Comparison of ENCODE assay signal across 8 mouse cellular contexts in the genomic region with DNA sequence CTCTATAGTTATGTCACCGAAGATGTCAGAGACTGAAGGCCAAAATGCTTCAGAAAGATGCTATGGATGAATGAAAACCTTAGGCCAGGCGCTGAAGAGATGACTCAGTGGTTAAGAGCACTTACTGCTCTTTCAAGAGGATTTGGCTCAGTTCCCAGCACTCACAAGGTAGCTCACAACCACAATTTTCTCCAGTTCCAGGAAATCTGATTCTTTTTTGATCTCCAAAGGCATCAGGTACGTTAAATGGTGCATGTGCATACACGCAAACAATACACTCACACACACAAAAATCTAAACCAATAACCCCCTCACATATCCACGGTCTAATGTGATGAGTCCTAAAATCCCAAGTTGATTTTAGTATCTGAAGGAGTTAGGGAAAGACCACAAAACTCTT. TPM values are rescaled to one million over a fixed set of nuclear protein-coding genes. Genes with fewer than 3 reads are reported as not detected.
A peak's percentile ranks its signal among the peaks of the same experiment; 100 is the strongest.
DNase-seq lines count a peak whose midpoint lies in the region; ATAC-seq lines count a peak whose summit lies in the region.

No protein-coding gene starts in this region.

- H3K4me3 ChIP-seq in megakaryocyte, embryonic 14.5 days (replicated peaks): peak overlapping the region; percentile 94
- peak overlapping the region; percentile 85 for H3K4me3 ChIP-seq in hindbrain, embryonic 10.5 days
- H3K4me3 ChIP-seq in liver, embryonic 15.5 days (replicated peaks): peak overlapping the region; percentile 85
- peak overlapping the region; percentile 84 for H3K4me3 ChIP-seq in stomach, embryonic 16.5 days (replicated peaks; ENCODE audit: low read length)

- no peak overlapping the region for H3K9ac ChIP-seq in liver, embryonic 15.5 days
- no peak overlapping the region for H3K9ac ChIP-seq in stomach, embryonic 16.5 days (ENCODE audit: low read length)

- peaks cover 12% of the 10 kb centered on the region for H3K4me1 ChIP-seq in megakaryocyte, embryonic 14.5 days
- peaks cover 15% of the 10 kb centered on the region for H3K4me1 ChIP-seq in hindbrain, embryonic 10.5 days (replicated peaks)
- H3K4me1 ChIP-seq in liver, embryonic 15.5 days (replicated peaks): peaks cover 16% of the 10 kb centered on the region
- H3K4me1 ChIP-seq in stomach, embryonic 16.5 days (ENCODE audit: control insufficient read depth, insufficient read depth, low read length): peaks cover 7% of the 10 kb centered on the region

- no peak for ATAC-seq in megakaryocyte, adult 5-6 weeks (ENCODE audit: poor library complexity, severe bottlenecking)
- ATAC-seq in liver, embryonic 15.5 days (ENCODE audit: insufficient read depth): no peak
- no peak for ATAC-seq in stomach, embryonic 16.5 days (ENCODE audit: insufficient read depth, low FRiP score)
- ATAC-seq in erythroid progenitor cell, adult 5-6 weeks (replicated peaks; ENCODE audit: low FRiP score, poor library complexity, severe bottlenecking): no peak

- no peaks in the 10 kb centered on the region for H3K9me3 ChIP-seq in megakaryocyte, embryonic 14.5 days
- H3K9me3 ChIP-seq in hindbrain, embryonic 10.5 days: no peaks in the 10 kb centered on the region
- H3K9me3 ChIP-seq in liver, embryonic 15.5 days (replicated peaks): no peaks in the 10 kb centered on the region
- H3K9me3 ChIP-seq in stomach, embryonic 16.5 days (replicated peaks; ENCODE audit: control insufficient read depth, low read length): no peaks in the 10 kb centered on the region

- no peaks in the 10 kb centered on the region for H3K27me3 ChIP-seq in megakaryocyte, embryonic 14.5 days (replicated peaks)
- no peaks in the 10 kb centered on the region for H3K27me3 ChIP-seq in hindbrain, embryonic 10.5 days (ENCODE audit: insufficient read depth, poor library complexity, severe bottlenecking)
- H3K27me3 ChIP-seq in liver, embryonic 15.5 days: no peaks in the 10 kb centered on the region
- H3K27me3 ChIP-seq in stomach, embryonic 16.5 days (ENCODE audit: control insufficient read depth, insufficient read depth, low read length): no peaks in the 10 kb centered on the region

- DNase-seq in brain, adult 2 months (ENCODE audit: low read depth, low spot score): peak; percentile 67
- DNase-seq in hindbrain, embryonic 10.5 days (ENCODE audit: low spot score): no peak
- no peak for DNase-seq in right cerebral cortex, adult 18-20 months

- H3K36me3 ChIP-seq in megakaryocyte, embryonic 14.5 days (replicated peaks; ENCODE audit: low read length): peaks cover 8% of the 10 kb centered on the region
- H3K36me3 ChIP-seq in hindbrain, embryonic 10.5 days: peaks cover 4% of the 10 kb centered on the region; the same call in 1 of the 2 replicates
- H3K36me3 ChIP-seq in liver, embryonic 15.5 days (replicated peaks): peaks cover 4% of the 10 kb centered on the region; the same call in 1 of the 2 replicates
- H3K36me3 ChIP-seq in stomach, embryonic 16.5 days (ENCODE audit: control insufficient read depth, insufficient read depth, low read length): no peaks in the 10 kb centered on the region

- H3K27ac ChIP-seq in hindbrain, embryonic 10.5 days: no peak overlapping the region
- no peak overlapping the region; the same call in 1 of the 2 replicates for H3K27ac ChIP-seq in liver, embryonic 15.5 days (replicated peaks)
- no peak overlapping the region for H3K27ac ChIP-seq in stomach, embryonic 16.5 days (ENCODE audit: low read length)

- H3K4me2 ChIP-seq in liver, embryonic 15.5 days: peak overlapping the region; percentile 90
- H3K4me2 ChIP-seq in stomach, embryonic 16.5 days (ENCODE audit: low read depth, low read length): peak overlapping the region; percentile 62

- WGBS in hindbrain, embryonic 10.5 days: 77% methylated on average over 5 of the region's 5 CpGs
- WGBS in liver, embryonic 15.5 days (ENCODE audit: insufficient replicate concordance): 57% methylated on average over 5 of the region's 5 CpGs
- 56% methylated on average over 5 of the region's 5 CpGs for WGBS in stomach, embryonic 16.5 days

RNA-seq across cellular contexts. Expression of a gene that starts 1.2 kb away (rescaled TPM):
- 24.2 and 74.9 TPM in 2 replicates for polyA plus RNA-seq in megakaryocyte, embryonic 14.5 days (2012; ENCODE audit: insufficient read depth, low replicate concordance)
- 58.3 and 65.4 TPM in 2 replicates for total RNA-seq in megakaryocyte, adult 5-6 weeks (2015)
- 28.7 and 30.5 TPM in 2 replicates for total RNA-seq in megakaryocyte, adult 5-6 weeks (2017)
- polyA plus RNA-seq in hindbrain, embryonic 10.5 days (2016; fragmentation: Nextera tagmentation; extraction: Ambion mirVana): 51.3 and 54.4 TPM in 2 replicates
- 19.0 and 22.5 TPM in 2 replicates for polyA plus RNA-seq in liver, embryonic 15.5 days (2015; fragmentation: Nextera tagmentation; extraction: Ambion mirVana)
- polyA plus RNA-seq in stomach, embryonic 16.5 days (2015; fragmentation: Nextera tagmentation; extraction: Ambion mirVana): 31.7 and 34.5 TPM in 2 replicates
- total RNA-seq in erythroid progenitor cell, adult 5-6 weeks (2015; ENCODE audit: low replicate concordance): 42.9 and 43.6 TPM in 2 replicates
- 17.2 and 27.5 TPM in 2 replicates for total RNA-seq in erythroid progenitor cell, adult 5-6 weeks (2017; ENCODE audit: low replicate concordance)

RNA-seq across cellular contexts. Expression of a gene that starts 1.5 kb away (rescaled TPM):
- 2.1 TPM in 1 of 2 replicates, not detected in the other for polyA plus RNA-seq in megakaryocyte, embryonic 14.5 days (2012; ENCODE audit: insufficient read depth, low replicate concordance)
- 0.18 and 0.73 TPM in 2 replicates for total RNA-seq in megakaryocyte, adult 5-6 weeks (2015)
- total RNA-seq in megakaryocyte, adult 5-6 weeks (2017): 0.11 and 0.98 TPM in 2 replicates
- polyA plus RNA-seq in hindbrain, embryonic 10.5 days (2016; fragmentation: Nextera tagmentation; extraction: Ambion mirVana): 3.1 and 3.7 TPM in 2 replicates
- polyA plus RNA-seq in liver, embryonic 15.5 days (2015; fragmentation: Nextera tagmentation; extraction: Ambion mirVana): 4.7 and 5.2 TPM in 2 replicates
- 5.6 and 6.6 TPM in 2 replicates for polyA plus RNA-seq in stomach, embryonic 16.5 days (2015; fragmentation: Nextera tagmentation; extraction: Ambion mirVana)
- 2.2 TPM in 1 of 2 replicates, not detected in the other for total RNA-seq in erythroid progenitor cell, adult 5-6 weeks (2015; ENCODE audit: low replicate concordance)
- total RNA-seq in erythroid progenitor cell, adult 5-6 weeks (2017; ENCODE audit: low replicate concordance): not detected in 2 replicates
